Mouse (Mus musculus) spleen, postnatal 10 days (tissue): ENCODE results near the gene Cadm3.

Source experiments
- DNase-seq, 2 experiments: peaks; one replicate each; pipeline ENCODE4 v3.0.0; 2021 to 2022; ENCODE audit warnings: low spot score in 2 of 2

The Cadm3 gene

GRCm38 (mm10) chr1:173359590-173360290 is 7.8 kb downstream of the Cadm3 start:
- DNase-seq: no peak

- no peak for DNase-seq
Observed at GRCm38 (mm10) chr1:173357799-173358198, 9.7 kb downstream of the Cadm3 start.

DNA sequence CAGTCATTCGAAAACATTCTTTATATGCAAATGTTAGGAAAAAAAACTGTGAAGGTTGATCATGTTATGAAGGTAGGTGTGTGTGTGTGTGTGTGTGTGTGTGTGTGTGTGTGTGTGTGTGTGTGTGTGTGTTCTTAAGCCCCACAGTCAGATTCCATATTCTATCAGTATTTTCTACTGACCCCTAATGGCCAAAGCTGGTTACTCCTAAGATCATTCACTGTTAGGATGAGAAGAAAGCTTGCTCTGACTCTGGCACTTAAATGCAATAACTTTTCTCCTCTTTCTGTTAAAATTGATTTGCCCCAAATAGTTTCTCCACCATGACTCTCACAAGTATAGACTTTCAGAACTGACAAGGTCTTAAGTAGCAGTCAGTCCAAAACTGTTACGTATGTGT is 10.8 kb downstream of the Cadm3 start:
- no peak for DNase-seq

DNA sequence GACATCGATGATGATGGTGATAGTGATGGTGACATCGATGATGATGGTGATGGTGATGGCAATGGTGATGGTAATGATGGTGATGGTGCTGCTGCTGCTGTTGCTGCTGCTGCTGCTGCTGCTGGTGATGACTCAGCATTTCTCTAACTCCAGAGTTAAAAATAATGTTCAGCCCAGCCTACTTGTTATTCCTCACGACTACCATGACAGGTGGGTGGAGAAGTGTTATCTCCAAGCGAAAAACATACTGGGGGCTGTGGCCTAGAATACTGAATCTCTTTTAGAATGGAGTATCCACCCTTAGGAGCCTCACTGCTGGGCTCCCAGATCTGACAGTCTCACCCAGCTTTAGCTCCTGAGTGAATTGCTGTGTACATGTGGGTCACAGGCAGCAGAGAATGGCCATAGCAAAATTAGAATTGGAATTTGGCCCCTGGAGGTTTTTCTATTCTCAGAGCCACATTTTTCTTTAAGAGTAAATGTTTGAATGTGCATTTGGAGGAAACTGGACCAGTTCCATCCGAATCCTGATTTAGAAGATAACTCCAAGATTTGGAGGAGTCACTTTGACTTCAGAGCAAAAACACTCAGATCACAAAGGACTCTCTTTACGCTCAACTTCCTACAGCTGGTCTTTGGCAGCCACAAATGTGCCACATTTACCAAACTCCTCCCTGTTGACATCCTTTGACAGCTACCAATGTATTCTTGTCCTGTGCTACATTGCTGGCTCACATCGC is 12.2 kb downstream of the Cadm3 start:
- DNase-seq: no peak

DNA sequence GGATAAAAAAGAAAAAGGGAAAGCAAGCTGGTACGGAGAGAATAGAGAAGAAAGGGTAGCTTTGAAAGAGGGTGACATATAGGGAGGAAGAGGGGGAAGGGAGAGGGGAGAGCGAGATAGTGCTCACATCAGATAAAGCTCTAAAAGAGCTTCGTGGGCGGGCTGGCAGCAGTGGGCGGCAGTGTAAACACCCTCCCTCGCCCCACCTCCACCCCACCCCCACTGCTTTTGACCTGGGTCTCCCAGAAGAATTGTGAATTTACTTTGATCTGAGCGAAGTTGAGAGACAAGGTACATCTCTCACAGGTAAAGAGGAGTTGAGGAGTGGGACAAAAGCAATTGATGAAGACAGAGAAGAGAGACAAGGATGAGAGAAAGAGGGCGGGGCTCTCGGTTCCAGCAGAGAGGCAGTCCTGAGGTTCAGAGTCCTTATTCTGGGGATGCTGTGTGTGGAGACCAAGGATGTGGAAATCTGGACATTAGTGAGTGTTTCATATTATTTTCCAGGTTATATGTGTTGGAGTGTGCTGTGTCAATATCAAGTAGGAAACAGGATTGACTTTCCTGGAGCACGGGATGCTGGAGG is 17.0 kb downstream of the Cadm3 start, which contains the start of gene Aim2:
Gene Aim2, plus strand, starts transcription at position 508 of the 586 bp plus-strand sequence.
- no peak for DNase-seq

DNA sequence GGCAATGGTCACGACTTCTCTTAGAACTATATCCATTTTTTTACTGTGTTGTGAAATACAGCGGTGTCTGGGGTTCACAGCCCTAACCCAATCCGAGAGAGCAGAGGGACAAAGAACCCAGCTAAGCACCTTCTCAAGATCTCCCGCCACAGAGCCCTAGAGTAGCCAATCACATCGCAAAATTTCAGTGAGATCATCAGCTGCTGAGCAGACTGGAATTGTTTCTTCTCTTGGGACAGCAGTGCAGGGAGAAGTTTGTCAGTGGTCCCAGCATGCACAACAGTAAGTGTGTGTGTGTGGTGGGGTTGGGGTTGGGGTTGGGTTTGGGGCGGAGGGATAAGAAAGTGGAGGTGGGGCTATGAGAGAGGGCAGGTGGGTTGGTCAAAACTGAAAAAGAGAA is 17.5 kb downstream of the Cadm3 start:
- DNase-seq: peak; percentile 46 to 56

- no peak for DNase-seq
Observed at GRCm38 (mm10) chr1:173349192-173349591, 18.3 kb downstream of the Cadm3 start.

DNA sequence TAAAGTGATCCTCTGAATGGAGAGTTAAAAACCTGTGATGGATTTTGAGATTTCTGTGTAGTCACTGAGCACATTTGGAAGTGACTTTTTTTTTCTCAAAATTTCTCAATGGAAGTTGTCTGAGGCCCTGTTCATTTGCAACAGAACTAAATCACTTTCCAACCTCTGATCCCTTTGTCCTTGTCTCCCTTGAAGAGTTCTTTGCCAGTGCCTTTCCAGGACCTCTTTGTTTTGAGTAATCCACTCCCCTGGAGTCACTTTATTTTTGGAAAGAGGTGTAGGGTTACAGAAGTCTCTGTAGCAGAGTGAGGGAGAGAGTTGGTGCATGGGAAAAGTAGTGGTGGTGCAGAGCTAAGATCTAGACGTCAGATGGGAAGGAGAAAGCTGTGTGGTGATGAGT is 19.0 kb downstream of the Cadm3 start:
- no peak for DNase-seq

- DNase-seq: no peak
Observed at GRCm38 (mm10) chr1:173345112-173345511, 22.4 kb downstream of the Cadm3 start.

DNA sequence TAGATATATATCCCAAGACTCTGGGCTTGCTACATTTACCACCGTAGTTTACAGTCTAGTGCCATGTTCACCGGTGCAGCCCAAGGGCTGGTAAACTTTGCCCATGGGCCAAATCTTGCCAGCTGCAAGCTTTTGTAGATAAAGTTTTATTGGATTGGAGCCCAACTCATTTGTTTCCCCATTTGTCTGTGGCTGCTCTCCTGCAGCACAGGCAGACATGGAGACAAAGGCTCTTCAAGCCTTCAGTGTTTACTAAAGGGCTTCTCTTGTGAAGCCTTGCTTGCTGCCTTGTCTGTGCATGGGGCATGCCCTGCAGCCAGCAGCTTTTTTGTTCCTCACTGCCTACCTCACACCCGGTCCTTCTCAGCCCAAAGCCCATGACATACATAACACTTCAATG is 23.6 kb downstream of the Cadm3 start:
- DNase-seq: no peak

- DNase-seq: no peak
Observed at GRCm38 (mm10) chr1:173342425-173342824, 25.1 kb downstream of the Cadm3 start.

- peak; percentile 63 to 79 for DNase-seq
Observed at GRCm38 (mm10) chr1:173339543-173339942, 28.0 kb downstream of the Cadm3 start.

DNA sequence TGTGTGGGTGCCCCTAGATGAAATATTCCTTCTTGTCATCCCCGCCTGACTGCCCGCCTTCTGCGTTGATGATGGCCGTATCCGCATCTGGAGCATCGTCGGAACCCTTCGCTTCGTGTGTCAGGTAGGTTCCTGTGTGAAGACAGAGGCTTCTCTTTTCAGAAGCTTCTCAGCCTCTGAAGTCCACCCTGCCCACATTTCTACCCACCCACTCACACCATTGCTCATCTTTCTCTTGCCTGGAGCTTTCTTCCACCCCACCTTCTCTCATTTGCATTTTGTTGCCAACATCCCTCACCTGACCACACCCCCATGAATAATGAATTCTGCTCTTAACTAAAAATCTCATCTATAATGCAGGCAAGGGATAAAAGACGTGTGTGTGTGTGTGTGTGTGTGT is 30.5 kb downstream of the Cadm3 start:
- DNase-seq: no peak

- no peak for DNase-seq
Observed at GRCm38 (mm10) chr1:173335903-173336302, 31.6 kb downstream of the Cadm3 start.

DNA sequence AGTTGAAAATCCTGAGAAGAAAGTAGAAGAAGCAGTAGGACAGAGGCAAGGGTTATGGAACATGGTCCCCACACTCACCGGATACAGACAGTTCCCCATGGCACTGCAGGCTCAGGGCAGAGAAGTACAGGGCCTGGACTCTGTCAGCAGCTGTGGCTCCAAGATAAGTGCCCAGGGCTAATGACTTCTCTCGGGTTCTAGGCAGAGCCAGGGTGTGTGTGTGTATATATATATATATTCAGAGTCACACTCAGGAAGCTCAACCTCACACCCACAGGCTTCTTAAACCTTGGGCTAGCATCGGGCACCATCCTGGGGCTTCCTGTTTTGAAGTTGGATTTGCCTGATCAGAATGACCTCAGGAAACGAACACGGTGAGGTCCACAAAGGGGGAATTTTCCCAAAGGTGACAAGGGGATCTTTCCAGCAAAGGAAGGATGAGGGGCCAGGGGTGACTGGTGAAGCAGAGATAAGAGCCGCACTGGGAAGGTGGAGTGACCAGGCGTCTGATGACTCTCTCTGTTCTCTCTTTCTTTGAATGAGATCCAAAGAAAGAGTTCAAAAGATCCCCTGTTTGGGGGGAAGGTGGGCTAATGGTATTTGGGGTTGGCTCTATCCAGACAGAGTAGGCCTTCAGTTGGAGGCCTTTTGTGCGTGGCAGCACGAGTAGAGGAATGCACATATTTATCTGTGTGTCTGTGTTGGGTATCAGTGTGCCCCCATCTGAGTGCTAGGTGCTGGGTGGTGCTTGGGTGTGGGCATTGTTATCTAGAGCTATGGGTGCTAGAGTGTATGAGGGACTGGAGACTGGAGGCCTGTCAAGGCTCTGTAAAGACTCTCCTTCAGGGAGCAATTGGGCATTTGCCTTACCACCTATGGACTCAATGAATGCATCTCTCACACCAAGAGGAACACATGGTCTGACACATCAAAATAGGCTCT is 33.9 kb downstream of the Cadm3 start, which contains the start of gene Ackr1:
Gene Ackr1, minus strand, starts transcription at position 439 of the 942 bp plus-strand sequence.
- DNase-seq: peak; percentile 64 to 78

GRCm38 (mm10) chr1:173332418-173332817 is 35.1 kb downstream of the Cadm3 start:
- peak; percentile 38 to 58 for DNase-seq

GRCm38 (mm10) chr1:173329743-173330142 is 37.8 kb downstream of the Cadm3 start:
- DNase-seq: no peak

DNA sequence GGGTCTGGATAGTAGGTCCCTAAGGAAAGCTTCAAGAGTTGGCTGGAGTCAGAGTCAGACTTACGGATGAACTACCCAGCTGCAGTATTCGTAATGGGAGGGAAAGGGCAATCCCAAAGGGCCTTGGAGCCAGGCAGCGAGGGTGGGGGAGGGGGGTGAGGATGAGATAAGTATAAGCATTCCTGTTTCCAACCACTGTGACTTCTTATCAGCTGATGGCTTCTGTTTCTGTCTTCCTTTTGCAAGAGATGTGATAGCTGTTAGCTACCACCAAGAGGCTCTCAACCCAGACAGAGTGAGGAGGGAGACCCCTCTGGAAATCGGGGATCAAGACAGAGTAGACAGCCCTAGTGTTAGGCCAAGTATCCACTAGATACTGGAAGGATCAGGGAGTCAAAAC is 38.3 kb downstream of the Cadm3 start:
- DNase-seq: no peak

DNA sequence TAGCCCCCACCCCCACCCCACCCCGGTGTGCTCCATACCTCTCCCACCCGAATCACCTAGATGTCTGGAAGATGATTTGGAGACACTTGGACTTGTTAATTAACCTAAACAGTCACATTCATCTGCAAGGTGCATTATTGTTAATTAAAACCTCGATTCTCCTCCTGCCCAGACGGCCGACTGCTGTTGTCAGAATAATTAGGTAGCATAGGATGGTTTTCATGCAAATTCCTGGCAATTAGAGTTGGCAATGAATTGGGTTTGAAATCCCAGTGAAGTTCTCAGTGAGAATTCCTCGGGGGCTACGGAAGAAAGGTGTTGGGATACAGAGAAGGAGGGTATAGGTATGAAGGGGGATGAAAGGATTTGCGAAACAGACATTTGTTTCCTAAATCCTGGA is 39.0 kb downstream of the Cadm3 start:
- no peak for DNase-seq

DNA sequence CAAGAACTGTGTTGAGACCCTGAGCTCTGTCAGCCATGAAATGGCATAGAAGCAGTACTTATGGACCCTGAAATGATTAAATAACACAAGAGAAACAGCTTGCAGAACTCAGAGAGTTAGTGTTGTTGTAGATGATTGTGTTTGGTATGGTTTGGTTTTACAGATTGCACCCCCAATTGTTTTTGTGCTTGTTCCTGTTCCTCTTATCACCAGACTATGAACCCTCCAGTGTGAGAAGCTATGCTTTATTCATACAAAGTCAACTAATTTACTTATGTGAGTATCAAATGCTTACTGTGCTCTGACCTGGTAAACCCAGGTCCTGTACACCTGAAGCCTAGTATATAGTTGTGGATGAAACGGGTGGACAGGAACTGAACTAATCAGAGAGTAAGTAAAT is 40.9 kb downstream of the Cadm3 start:
- no peak for DNase-seq

DNA sequence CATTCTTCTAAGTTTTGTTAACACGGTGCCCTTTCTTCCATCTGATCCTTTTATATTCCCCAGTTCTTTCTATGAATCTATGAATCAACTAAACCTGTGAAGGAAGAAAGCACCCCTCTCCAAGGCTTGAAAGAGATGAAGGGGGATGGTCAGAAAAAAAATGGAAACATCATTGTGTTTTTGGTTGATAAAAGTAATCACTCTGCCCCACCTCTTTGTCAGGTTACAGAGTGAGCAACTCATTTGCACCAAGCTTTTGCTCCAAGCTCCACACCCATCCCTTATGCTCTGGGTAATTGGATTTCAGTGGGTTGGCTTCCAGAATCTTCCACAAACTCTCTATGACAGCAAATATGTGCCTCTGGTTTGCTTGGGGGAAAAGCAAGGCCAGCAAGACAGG is 42.1 kb downstream of the Cadm3 start:
- DNase-seq: no peak

DNA sequence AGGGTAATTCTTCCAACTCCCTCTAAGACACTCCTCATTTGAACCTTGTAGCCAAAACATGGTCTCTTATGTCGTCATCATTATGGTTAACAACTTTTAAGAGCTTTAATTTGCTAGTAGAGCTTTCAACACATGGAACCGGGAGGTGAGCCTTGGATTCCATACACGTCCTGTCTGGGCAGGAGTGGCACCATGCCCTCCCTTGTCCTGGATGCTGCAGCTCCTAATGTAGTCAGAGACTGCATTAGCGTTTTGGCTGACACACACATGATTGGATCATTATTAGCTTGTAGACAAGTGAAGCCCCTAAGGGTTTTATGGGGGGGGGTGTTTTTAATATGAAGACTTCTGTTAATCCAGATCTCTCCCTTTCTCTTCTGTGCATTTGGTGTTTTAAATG is 42.5 kb downstream of the Cadm3 start:
- no peak for DNase-seq
